Mouse (Mus musculus): ENCODE data around the gene Stx8. TPM values are rescaled to one million over a fixed set of nuclear protein-coding genes. Genes with fewer than 3 reads are reported as not detected.
A peak's percentile ranks its signal among the peaks of the same experiment; 100 is the strongest.

Gene Stx8
- total and polyA plus RNA-seq, 2 experiments from 2014 or later: 10.8 to 65.8 TPM

DNA sequence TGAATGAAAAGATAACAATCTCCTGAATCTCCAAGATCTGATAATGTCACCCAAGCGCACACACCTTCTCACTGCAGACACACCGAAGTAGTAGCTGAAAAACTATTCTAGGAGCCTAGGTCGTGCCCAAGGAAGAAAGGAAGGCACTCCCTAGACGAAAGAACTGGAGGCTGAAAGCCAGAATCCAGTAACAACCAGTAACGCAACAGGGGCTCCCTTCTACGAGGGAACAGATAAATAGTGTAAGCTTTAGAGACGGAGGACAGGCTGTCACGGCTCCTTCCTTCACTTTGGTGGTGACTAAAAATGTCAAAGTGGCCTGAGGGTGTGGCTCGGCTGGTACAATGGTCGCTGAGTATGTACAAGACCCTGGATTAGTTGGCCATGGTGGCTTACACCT is 236.6 kb downstream of the Stx8 start:
- H3K27me3 ChIP-seq (ENCODE audit: insufficient read depth, low read length): no peaks in the 10 kb centered on the region
- H3K9me3 ChIP-seq (ENCODE audit: low read length): no peaks in the 10 kb centered on the region
- H3K4me3 ChIP-seq (ENCODE audit: low read length): no peak overlapping the region
- 65% methylated on average over 10 of the region's 10 CpGs for WGBS
- no peak for TF ChIP-seq CTCF (IDR thresholded peaks at IDR 0.05; ENCODE audit: low read depth)
- no peak overlapping the region for H3K4me2 ChIP-seq (ENCODE audit: low read depth, low read length)
- ATAC-seq (no peak), DNase-seq (ENCODE audit: low spot score) (no peak)
- peaks cover 3% of the 10 kb centered on the region; the same call in 1 of the 2 replicates for H3K4me1 ChIP-seq (ENCODE audit: insufficient read depth, low read length)
- peak overlapping the region; percentile 5; the same call in 1 of the 2 replicates for H3K27ac ChIP-seq
- no peaks in the 10 kb centered on the region for H3K36me3 ChIP-seq (ENCODE audit: insufficient read depth, low read length)
- H3K9ac ChIP-seq (replicated peaks; ENCODE audit: low read length): no peak overlapping the region

DNA sequence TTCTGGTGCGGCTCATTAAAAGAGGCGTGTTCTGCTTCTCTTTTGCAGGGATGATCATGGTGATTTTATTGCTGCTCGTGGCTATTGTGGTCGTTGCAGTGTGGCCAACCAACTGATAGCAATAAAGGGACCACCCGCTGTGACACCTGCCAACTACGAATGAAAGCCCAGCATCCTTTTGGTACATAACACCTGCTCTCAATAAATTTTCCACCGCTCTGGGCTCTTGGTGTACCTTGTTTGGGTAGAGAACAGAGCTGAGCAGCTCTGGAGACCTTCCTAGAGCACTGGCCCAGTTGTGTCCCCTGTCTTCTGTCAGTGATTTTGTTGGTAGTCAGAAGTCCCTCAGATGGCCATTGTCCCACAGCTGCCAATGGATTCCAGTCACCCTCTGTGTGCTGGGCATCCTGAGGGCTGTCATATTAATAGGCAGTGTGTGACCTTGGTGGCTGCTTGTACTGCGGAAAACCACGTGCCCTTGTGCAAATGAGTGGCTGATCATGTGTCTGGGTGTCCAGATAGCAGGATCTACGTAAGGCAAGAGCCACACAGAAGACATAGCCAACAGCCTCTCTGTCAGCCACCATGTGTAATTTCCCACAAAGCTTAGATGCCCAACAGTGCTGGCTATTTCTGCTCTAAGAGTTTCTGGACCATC is 237.8 kb downstream of the Stx8 start:
- Histone ChIP-seq H3K9me3 (ENCODE audit: low read length) (no peaks in the 10 kb centered on the region), H3K4me1 (ENCODE audit: insufficient read depth, low read length) (peaks cover 3% of the 10 kb centered on the region; the same call in 1 of the 2 replicates), H3K27ac (no peak overlapping the region), H3K4me2 (ENCODE audit: low read depth, low read length) (no peak overlapping the region), H3K27me3 (ENCODE audit: insufficient read depth, low read length) (no peaks in the 10 kb centered on the region), H3K4me3 (ENCODE audit: low read length) (no peak overlapping the region), H3K36me3 (ENCODE audit: insufficient read depth, low read length) (no peaks in the 10 kb centered on the region), H3K9ac (replicated peaks; ENCODE audit: low read length) (no peak overlapping the region)
- no peak for ATAC-seq
- no peak for TF ChIP-seq CTCF (IDR thresholded peaks at IDR 0.05; ENCODE audit: low read depth)
- no peak for DNase-seq (ENCODE audit: low spot score)
- WGBS: 66% methylated on average over 10 of the region's 10 CpGs

DNA sequence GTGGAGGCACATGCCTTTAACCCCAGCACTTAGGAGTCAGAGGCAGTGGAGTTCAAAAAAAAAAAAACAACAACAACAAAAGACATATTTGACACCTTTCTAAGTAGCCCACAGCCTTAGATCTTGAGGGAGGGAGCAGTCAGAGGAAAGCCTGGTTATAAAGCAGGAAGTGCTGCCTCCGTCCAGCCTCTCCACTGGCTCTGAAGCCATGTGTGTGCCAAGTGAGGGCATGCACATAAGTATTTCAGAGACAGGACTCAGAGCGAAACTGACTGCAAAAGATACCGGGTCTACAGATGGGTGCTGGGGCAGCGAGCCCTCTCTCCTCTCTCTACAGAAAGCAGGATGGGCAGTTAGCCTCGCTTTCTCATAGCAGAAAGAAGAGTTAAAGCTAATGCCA is 238.4 kb downstream of the Stx8 start:
- TF ChIP-seq CTCF (IDR thresholded peaks at IDR 0.05; ENCODE audit: low read depth): no peak
- no peak for DNase-seq (ENCODE audit: low spot score)
- Histone ChIP-seq H3K27ac (no peak overlapping the region), H3K27me3 (ENCODE audit: insufficient read depth, low read length) (no peaks in the 10 kb centered on the region), H3K36me3 (ENCODE audit: insufficient read depth, low read length) (no peaks in the 10 kb centered on the region), H3K4me3 (ENCODE audit: low read length) (no peak overlapping the region), H3K9me3 (ENCODE audit: low read length) (no peaks in the 10 kb centered on the region), H3K4me2 (ENCODE audit: low read depth, low read length) (no peak overlapping the region), H3K9ac (replicated peaks; ENCODE audit: low read length) (no peak overlapping the region), H3K4me1 (ENCODE audit: insufficient read depth, low read length) (peaks cover 3% of the 10 kb centered on the region; the same call in 1 of the 2 replicates)
- ATAC-seq: no peak
- WGBS: 86% methylated on average over 5 of the region's 5 CpGs

DNA sequence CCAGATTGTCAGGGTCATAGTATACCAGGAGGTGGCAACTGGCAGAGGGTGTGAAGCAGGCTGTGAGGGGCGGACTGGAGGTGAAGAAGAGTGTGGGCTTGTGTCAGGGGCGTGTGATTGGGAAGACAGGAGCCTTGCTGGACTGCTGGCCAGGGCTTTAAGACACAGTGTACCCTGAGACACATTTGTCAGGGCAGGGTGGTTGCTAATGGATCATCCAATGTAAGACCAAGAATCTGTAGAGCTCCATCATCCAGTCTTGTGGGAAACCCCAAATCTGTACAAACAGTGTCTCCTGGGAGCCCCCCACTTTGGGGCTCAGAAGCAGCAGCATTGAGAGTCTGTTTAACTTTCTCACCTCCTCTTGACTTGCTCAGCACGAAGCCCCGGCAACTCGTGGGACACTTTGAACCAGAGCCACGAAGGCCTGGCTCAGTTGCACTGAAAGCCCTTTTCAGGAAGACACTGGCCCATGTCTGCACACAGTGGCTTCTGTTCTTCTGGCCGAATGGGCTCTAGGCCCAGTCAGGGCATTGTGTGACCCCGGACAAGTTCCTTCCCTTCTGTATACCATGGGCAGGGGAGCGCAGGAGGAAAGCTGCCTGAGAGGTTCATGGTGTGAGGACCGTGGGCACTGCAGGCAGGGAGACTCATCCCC is 239.7 kb downstream of the Stx8 start:
- H3K27ac ChIP-seq: peak overlapping the region; percentile 74
- ATAC-seq (peak; percentile 91), DNase-seq (ENCODE audit: low spot score) (peak; percentile 78)
- H3K4me1 ChIP-seq (ENCODE audit: insufficient read depth, low read length): peaks cover 3% of the 10 kb centered on the region; the same call in 1 of the 2 replicates
- 0 out of 2 replicates have a peak, but pooled peaks have one; percentile 3 for TF ChIP-seq CTCF (IDR thresholded peaks at IDR 0.05; ENCODE audit: low read depth)
- H3K27me3 ChIP-seq (ENCODE audit: insufficient read depth, low read length): no peaks in the 10 kb centered on the region
- H3K36me3 ChIP-seq (ENCODE audit: insufficient read depth, low read length): no peaks in the 10 kb centered on the region
- H3K4me2 ChIP-seq (ENCODE audit: low read depth, low read length): no peak overlapping the region
- H3K9ac ChIP-seq (replicated peaks; ENCODE audit: low read length): no peak overlapping the region
- no peaks in the 10 kb centered on the region for H3K9me3 ChIP-seq (ENCODE audit: low read length)
- 59% methylated on average over 10 of the region's 10 CpGs for WGBS
- no peak overlapping the region for H3K4me3 ChIP-seq (ENCODE audit: low read length)

DNA sequence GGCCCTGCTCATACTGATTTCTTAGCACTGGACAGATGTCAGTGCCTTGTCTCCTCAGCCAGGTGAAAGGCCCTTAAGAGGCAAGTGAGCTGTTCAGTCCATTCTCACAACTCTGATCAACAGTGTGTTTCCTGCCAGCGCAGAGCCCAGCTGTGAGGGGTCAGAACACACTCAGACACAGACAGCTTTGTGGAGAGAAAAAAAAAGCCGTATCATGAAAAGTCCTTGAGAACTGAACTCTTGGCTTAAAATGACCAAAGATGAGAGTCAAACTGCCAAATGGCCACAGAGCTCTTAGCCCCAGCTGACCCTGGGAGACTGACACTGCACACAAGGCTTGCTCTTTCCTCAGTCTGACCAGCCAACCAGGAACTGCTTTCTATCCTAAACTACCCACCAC is 242.0 kb downstream of the Stx8 start:
- Histone ChIP-seq H3K4me1 (ENCODE audit: insufficient read depth, low read length) (no peaks in the 10 kb centered on the region), H3K27me3 (ENCODE audit: insufficient read depth, low read length) (no peaks in the 10 kb centered on the region), H3K4me2 (ENCODE audit: low read depth, low read length) (no peak overlapping the region), H3K27ac (no peak overlapping the region), H3K9me3 (ENCODE audit: low read length) (no peaks in the 10 kb centered on the region), H3K4me3 (ENCODE audit: low read length) (no peak overlapping the region), H3K9ac (replicated peaks; ENCODE audit: low read length) (no peak overlapping the region), H3K36me3 (ENCODE audit: insufficient read depth, low read length) (no peaks in the 10 kb centered on the region)
- ATAC-seq (no peak), DNase-seq (ENCODE audit: low spot score) (no peak)
- WGBS: 71% methylated on average over 2 of the region's 2 CpGs
- TF ChIP-seq CTCF (IDR thresholded peaks at IDR 0.05; ENCODE audit: low read depth): no peak

DNA sequence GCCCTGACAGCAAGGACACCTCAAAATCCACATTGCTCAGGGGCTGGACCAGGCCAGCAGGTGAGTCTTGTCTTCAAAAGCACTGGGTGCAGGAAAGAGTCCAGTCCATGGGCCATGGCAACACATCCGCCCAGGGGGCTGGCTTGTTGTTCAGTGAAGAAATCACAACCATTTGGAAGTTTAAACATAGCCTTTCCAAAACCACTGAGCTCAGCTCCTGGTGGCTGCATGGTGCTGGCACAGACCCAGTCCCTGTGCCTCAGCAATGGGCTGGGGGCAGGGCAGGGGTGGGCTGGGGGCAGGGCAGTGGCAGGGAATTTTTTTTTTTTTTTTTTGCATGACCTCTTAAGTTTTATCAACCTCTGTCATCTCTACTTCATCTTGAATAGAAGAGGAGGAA is 242.6 kb downstream of the Stx8 start:
- no peak for TF ChIP-seq CTCF (IDR thresholded peaks at IDR 0.05; ENCODE audit: low read depth)
- 71% methylated on average over 1 of the region's 1 CpGs for WGBS
- Histone ChIP-seq H3K9me3 (ENCODE audit: low read length) (no peaks in the 10 kb centered on the region), H3K4me3 (ENCODE audit: low read length) (no peak overlapping the region), H3K36me3 (ENCODE audit: insufficient read depth, low read length) (no peaks in the 10 kb centered on the region), H3K9ac (replicated peaks; ENCODE audit: low read length) (no peak overlapping the region), H3K4me1 (ENCODE audit: insufficient read depth, low read length) (no peaks in the 10 kb centered on the region), H3K4me2 (ENCODE audit: low read depth, low read length) (no peak overlapping the region), H3K27me3 (ENCODE audit: insufficient read depth, low read length) (no peaks in the 10 kb centered on the region), H3K27ac (no peak overlapping the region)
- no peak for ATAC-seq
- no peak for DNase-seq (ENCODE audit: low spot score)

DNA sequence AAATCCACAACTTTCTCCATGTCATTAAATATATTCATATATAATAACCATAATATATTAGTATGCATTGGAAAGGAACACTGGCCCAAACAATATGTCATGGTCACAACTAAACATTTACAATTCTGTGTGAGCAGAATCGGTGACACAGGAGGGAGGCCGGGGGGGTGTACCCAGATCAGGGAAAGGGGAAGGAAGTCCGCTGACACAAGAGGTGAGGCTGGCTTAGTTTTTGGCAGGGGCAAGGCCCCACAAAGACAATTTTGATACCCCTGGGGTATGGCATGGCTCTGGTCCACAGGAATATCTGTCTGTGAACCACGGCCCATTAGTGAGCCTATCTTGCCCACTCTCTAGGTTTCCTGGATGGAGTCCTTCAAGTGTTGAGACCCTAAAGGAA is 243.5 kb downstream of the Stx8 start:
- Histone ChIP-seq H3K4me3 (ENCODE audit: low read length) (no peak overlapping the region), H3K4me2 (ENCODE audit: low read depth, low read length) (no peak overlapping the region), H3K9me3 (ENCODE audit: low read length) (no peaks in the 10 kb centered on the region), H3K9ac (replicated peaks; ENCODE audit: low read length) (no peak overlapping the region), H3K4me1 (ENCODE audit: insufficient read depth, low read length) (0 out of 2 replicates have a peak, but pooled peaks cover 4% of the 10 kb centered on the region), H3K27ac (no peak overlapping the region), H3K36me3 (ENCODE audit: insufficient read depth, low read length) (no peaks in the 10 kb centered on the region), H3K27me3 (ENCODE audit: insufficient read depth, low read length) (no peaks in the 10 kb centered on the region)
- DNase-seq (ENCODE audit: low spot score): no peak
- ATAC-seq: no peak
- 85% methylated on average over 4 of the region's 4 CpGs for WGBS
- TF ChIP-seq CTCF (IDR thresholded peaks at IDR 0.05; ENCODE audit: low read depth): no peak

All from hindbrain, postnatal 0 days (tissue).